Mouse (Mus musculus) limb, embryonic 14.5 days (tissue): Measurements from ENCODE around the gene Eomes. TPM values are rescaled to one million over a fixed set of nuclear protein-coding genes. Genes with fewer than 3 reads are reported as not detected.
A peak's percentile ranks its signal among the peaks of the same experiment; 100 is the strongest.

Experiments
- ATAC-seq: fragments of 200-750 bp; cut with Nextera tagmentation; 2 replicates; pipeline ENCODE4 v1.8.0; 2017; ENCODE audit warnings: low read depth, moderate number of reproducible peaks, moderate TSS enrichment; ENCODE audit not compliant: low FRiP score
- DNase-seq: peaks from one replicate; pipeline ENCODE4 v3.0.0-alpha.2; 2015; ENCODE audit warnings: low spot score
- H3K27ac ChIP-seq: fragments of 300-500 bp; sonication (generic); replicated peaks from 2 replicates; pipeline ENCODE4 v1.5.1; 2014; ENCODE audit warnings: low read depth, mild to moderate bottlenecking, low read length, moderate library complexity, mixed read lengths
- H3K27me3 ChIP-seq: fragments of 300-500 bp; sonication (generic); 2 replicates; pipeline ENCODE4 v1.6.1; 2014; ENCODE audit warnings: low read length, mixed read lengths; ENCODE audit not compliant: control insufficient read depth, insufficient read depth
- H3K36me3 ChIP-seq: fragments of 300-500 bp; sonication (generic); 2 replicates; pipeline ENCODE4 v1.6.1; 2014; ENCODE audit warnings: mild to moderate bottlenecking, low read length, moderate library complexity, mixed read lengths; ENCODE audit not compliant: control insufficient read depth, insufficient read depth
- H3K4me1 ChIP-seq: fragments of 300-500 bp; sonication (generic); 2 replicates; pipeline ENCODE4 v1.6.1; 2014; ENCODE audit warnings: antibody characterized with exemption, low read length, mixed read lengths; ENCODE audit not compliant: control insufficient read depth, insufficient read depth
- H3K4me2 ChIP-seq: fragments of 300-500 bp; sonication (generic); replicated peaks from 2 replicates; pipeline ENCODE4 v1.6.1; 2014; ENCODE audit warnings: low read depth, mild to moderate bottlenecking, low read length, moderate library complexity; ENCODE audit not compliant: severe bottlenecking
- H3K4me3 ChIP-seq: fragments of 300-500 bp; sonication (generic); replicated peaks from 2 replicates; pipeline ENCODE4 v1.5.1; 2014; ENCODE audit warnings: low read length
- H3K9ac ChIP-seq: fragments of 300-500 bp; sonication (generic); 2 replicates; pipeline ENCODE4 v1.6.1; 2014; ENCODE audit warnings: mild to moderate bottlenecking, low read depth, low read length, moderate library complexity; ENCODE audit not compliant: severe bottlenecking
- H3K9me3 ChIP-seq: fragments of 300-500 bp; sonication (generic); 2 replicates; pipeline ENCODE4 v1.6.1; 2016; ENCODE audit warnings: low read length; ENCODE audit not compliant: control insufficient read depth
- POLR2A ChIP-seq: fragments of 200-500 bp; IDR thresholded peaks from 2 replicates; pipeline ENCODE4 v1.8.0; 2012; ENCODE audit warnings: inconsistent platforms, mild to moderate bottlenecking, moderate library complexity, borderline replicate concordance; ENCODE audit not compliant: insufficient read depth, insufficient read length; ENCODE audit errors: extremely low read depth
- whole genome bisulfite sequencing: fragments of 180-500 bp; shearing (Covaris S2); extraction: QIAGEN DNeasy Blood & Tissue Kit; methylation state at CpG from one replicate; pipeline ENCODE4 v1.1.7; 2014; 5-methylcytosine and 5-hydroxymethylcytosine counted together
- polyA plus RNA-seq, 2 experiments: library from polyadenylated mRNA; depleted of rRNA in 1 of 2; stranded (reverse) in 1 of 2; unstranded in 1 of 2; fragments of >200 nt; fragmentation: Nextera tagmentation in 1 of 2; extraction: Ambion mirVana in 1 of 2; gene quantifications; 2 replicates each; pipeline versions ENCODE4 v1.2.1 to v1.2.3; 2012 to 2014

Gene Eomes
- polyA plus RNA-seq, 2 experiments, result 0.18 to 1.0 TPM

DNA sequence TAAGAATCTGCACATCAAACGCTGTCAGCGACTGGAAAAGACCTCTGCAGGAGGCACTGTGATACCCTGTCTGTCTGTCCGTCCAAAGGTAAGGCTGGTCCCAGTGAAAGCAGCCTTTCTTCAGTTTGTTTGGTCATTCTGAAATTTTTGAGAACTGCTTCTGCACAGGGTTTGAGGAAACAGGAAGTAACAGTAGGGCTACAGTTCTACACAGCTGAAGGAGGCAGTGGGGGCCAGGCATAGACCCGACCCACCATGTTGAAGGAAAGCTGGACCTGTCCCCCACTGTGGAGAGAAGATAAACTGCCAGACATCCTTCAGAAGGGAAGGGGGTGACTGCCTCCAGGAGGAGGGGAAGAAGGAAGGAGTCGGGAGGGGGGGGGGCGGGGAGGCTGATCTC is 21.6 kb upstream of the Eomes start:
- Histone ChIP-seq H3K4me3 (no peak overlapping the region), H3K4me2 (no peak overlapping the region), H3K9ac (no peak overlapping the region), H3K9me3 (no peaks in the 10 kb centered on the region), H3K27ac (no peak overlapping the region), H3K27me3 (no peaks in the 10 kb centered on the region), H3K36me3 (no peaks in the 10 kb centered on the region), H3K4me1 (no peaks in the 10 kb centered on the region)
- 40% methylated on average over 6 of the region's 6 CpGs for WGBS
- DNase-seq (no peak), ATAC-seq (no peak)
- no peak for TF ChIP-seq POLR2A

DNA sequence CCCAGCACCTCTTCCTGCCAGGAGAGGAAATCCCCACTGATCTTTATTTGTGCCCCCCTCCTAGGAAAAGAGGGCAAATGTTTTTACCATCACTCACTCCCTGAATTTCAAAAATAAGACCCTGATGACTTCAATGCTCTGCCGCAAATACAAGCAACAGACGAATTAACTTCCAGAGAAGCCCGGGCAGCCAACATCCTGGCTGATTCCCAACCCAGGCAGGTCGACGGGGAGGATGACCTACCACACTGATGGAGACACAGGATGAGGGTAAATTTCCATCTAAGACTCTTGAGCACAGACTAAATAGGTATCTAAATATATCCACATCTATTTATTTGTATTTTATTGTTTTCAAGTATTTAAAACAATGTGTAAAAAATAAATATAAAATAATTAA is 20.0 kb upstream of the Eomes start:
- Histone ChIP-seq H3K27ac (no peak overlapping the region), H3K4me3 (no peak overlapping the region), H3K27me3 (no peaks in the 10 kb centered on the region), H3K36me3 (no peaks in the 10 kb centered on the region), H3K4me1 (no peaks in the 10 kb centered on the region), H3K4me2 (no peak overlapping the region), H3K9ac (no peak overlapping the region), H3K9me3 (no peaks in the 10 kb centered on the region)
- no peak for ATAC-seq
- 7% methylated on average over 5 of the region's 5 CpGs for WGBS
- TF ChIP-seq POLR2A, result no peak
- no peak for DNase-seq

DNA sequence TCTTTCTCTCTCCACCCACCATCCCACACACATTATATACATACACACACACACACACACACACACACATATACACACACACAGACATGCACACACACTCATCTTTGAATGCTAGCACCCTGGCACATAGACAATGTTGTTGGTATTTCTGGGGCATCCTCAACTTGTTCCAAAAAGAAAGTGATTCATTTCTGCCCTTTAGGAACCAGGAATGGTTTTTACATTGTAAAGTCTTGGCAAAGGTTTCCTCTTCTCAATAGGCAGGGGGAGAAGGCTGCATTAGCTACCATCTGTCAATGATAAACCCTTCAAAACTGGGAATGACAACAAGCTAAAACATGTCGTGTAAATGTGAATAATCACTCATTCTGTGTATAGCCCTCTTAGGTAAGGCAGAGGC is 14.0 kb upstream of the Eomes start:
- no peaks in the 10 kb centered on the region; the same call in 1 of the 2 replicates for H3K4me1 ChIP-seq
- no peak overlapping the region for H3K9ac ChIP-seq
- no peak overlapping the region for H3K27ac ChIP-seq
- H3K4me2 ChIP-seq, result no peak overlapping the region
- ATAC-seq (no peak), DNase-seq (no peak)
- H3K27me3 ChIP-seq, result peaks cover 20% of the 10 kb centered on the region
- H3K4me3 ChIP-seq, result no peak overlapping the region
- H3K36me3 ChIP-seq, result no peaks in the 10 kb centered on the region
- 71% methylated on average over 1 of the region's 1 CpGs for WGBS
- H3K9me3 ChIP-seq, result no peaks in the 10 kb centered on the region
- TF ChIP-seq POLR2A, result no peak

DNA sequence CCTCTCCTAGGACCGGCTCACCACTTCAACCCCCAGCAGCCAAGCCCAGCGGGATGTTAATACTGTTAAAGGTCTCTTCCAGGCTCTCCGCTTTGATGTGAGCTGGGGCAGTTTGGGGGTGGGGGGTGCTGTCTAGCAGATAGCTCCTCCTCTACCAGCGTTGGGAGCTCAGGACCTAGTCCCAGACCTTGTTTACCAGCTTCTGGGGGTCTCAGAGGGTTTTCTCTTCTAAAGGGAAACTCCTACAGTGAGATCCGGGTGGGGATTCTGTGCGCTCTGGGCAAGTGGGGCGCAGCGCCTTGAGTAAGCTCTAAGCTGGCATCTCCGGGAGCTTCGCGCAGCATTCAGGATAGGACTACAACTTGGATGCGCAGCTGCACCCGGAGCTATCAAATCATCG is 9.7 kb upstream of the Eomes start:
- Histone ChIP-seq H3K9me3 (no peaks in the 10 kb centered on the region), H3K27me3 (peaks cover 57% of the 10 kb centered on the region), H3K4me2 (no peak overlapping the region), H3K27ac (no peak overlapping the region), H3K4me3 (0 out of 2 replicates have a peak overlapping the region, but pooled peaks have one; percentile 13), H3K9ac (no peak overlapping the region), H3K4me1 (peaks cover 5% of the 10 kb centered on the region; the same call in 1 of the 2 replicates), H3K36me3 (no peaks in the 10 kb centered on the region)
- 3% methylated on average over 14 of the region's 14 CpGs for WGBS
- no peak for TF ChIP-seq POLR2A
- no peak for ATAC-seq
- DNase-seq, result no peak

DNA sequence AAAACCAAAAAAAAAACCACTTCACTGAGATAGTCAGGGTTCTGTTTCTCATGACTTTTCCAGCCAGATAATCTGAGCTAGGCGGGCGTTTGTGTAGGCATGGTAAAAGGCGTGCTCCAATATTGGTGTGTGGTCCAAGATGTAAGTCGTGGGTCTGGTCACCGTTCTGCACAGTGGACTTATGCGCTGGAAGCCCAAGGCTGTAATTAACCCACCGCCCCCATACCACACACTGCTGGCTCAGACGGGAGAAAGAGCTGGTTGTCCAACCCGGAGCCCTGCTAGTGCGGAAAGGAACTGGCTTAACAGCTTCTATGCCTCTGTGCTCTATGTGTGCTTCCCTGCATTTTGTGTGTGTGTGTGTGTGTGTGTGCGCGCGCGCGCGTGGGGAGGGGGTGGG is 8.7 kb upstream of the Eomes start:
- TF ChIP-seq POLR2A, result no peak
- peak overlapping the region; percentile 4; the same call in 1 of the 2 replicates for H3K4me3 ChIP-seq
- no peak for ATAC-seq

DNA sequence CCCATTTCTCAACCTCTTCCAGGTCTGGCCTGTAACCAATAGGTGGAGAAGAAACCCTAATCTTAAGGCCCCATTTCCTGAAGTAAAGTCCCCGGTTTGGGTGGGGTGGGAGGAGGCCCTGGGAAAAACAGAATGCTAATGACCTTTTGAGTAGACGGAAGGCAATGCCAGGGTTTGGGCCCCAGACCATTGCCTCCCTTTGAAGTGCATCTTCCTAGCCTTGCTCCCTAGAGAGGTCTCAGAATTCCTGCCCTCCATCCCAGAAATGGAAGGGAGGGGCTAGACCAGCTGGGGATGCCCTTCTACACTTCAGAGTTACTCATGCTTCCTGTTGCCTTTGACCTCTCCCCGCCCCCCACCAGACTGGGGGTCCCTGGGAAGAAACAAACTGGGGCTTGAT is 6.7 kb upstream of the Eomes start:
- 12% methylated on average over 3 of the region's 3 CpGs for WGBS
- Histone ChIP-seq H3K36me3 (no peaks in the 10 kb centered on the region), H3K9ac (no peak overlapping the region), H3K4me1 (peaks cover 6% of the 10 kb centered on the region; the same call in 1 of the 2 replicates), H3K4me3 (no peak overlapping the region), H3K4me2 (no peak overlapping the region), H3K27ac (no peak overlapping the region), H3K9me3 (no peaks in the 10 kb centered on the region), H3K27me3 (peaks cover 76% of the 10 kb centered on the region)
- TF ChIP-seq POLR2A, result no peak
- DNase-seq (no peak), ATAC-seq (no peak)

More for the DNA sequence above, 8.7 kb upstream of the Eomes start:
- WGBS, result 8% methylated on average over 16 of the region's 16 CpGs
- Histone ChIP-seq H3K4me2 (no peak overlapping the region), H3K27me3 (peaks cover 57% of the 10 kb centered on the region), H3K27ac (no peak overlapping the region), H3K9ac (no peak overlapping the region), H3K36me3 (no peaks in the 10 kb centered on the region), H3K9me3 (no peaks in the 10 kb centered on the region), H3K4me1 (peaks cover 5% of the 10 kb centered on the region; the same call in 1 of the 2 replicates)
- DNase-seq, result no peak
